Mouse (Mus musculus) T-helper 1 cell (primary cell): ENCODE measurements around the gene Gm4791.

ENCODE experiments used
- in situ Hi-C: fragments of 300-600 bp; cut with MboI, MseI; formaldehyde crosslinking; loops from one replicate; pipeline ENCODE4 v1.15.1; 2025; ENCODE audit warnings: high pct_unique_total_duplicates

Gm4791 gene

DNA sequence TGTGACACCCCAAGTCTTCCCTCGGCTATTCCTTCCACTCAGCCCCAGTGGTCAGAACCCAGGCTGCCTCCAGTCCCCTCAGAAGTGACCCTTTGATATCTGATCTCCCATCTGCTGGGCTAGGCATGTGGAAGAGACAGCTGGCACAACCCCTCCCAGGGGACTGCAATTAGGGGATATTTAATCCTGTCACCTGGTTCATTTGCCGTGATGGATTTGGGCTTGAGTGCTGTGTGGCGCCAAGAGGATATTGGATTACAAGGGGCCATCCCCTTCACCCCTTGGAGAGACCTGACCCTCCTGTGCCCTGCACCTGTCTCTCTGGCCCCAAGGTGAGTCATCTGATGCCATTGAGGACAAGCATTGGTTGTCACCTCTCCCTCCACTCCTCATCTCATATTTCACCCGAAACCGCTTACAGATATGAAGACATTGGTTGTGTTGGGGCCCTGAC is at the start of gene Gm4791:
Gene Gm4791, plus strand, starts transcription at position 404 of the 454 bp plus-strand sequence.
- in situ Hi-C loops: no loop called here

DNA sequence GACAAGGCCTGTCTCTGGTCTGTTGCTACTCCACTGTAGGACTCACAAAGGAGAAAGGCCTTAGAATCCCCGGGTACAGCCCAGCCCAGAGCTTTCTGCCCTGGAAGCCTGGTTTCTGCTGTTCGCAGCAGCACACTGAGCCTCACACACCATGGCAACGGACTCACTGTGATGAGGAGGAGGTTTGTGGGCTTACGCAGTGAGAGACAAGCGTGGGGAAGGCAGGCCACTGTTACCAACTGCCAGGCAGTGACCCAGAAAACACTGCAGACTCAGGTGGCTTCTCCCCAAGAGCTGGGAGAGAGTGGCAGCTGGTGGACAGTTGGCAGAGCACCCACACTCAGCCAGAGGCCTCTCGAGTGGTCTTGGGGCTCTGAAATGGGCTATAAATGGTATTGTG is 42.3 kb upstream of the Gm4791 start:
- in situ Hi-C loops: no loop called here

DNA sequence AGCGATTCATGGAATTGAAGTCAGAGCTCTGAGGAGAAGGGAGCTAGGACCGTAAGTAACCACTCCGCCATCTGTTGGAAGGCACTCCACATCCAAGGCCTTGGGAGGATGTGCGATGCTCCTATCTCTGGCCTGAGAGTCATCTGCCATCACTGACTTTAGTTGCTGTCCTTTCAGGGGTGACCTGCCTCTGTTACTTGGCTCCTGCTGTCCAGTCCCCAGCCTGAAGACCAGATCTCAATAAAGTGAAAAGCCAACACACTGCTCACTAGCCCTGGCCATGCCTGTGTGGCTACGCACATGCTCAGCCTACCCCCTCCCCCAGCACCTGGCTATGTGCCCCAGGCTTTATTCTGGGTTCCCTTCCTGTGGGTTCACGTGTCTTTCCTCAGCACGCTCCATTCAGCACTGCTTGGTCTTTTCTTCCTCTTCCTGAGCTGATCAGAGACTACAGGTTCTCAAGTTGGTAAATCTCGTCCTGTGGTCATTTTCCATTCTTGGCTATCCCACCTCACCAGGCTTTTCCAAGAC is 41.1 kb upstream of the Gm4791 start:
- in situ Hi-C loops: no loop called here

DNA sequence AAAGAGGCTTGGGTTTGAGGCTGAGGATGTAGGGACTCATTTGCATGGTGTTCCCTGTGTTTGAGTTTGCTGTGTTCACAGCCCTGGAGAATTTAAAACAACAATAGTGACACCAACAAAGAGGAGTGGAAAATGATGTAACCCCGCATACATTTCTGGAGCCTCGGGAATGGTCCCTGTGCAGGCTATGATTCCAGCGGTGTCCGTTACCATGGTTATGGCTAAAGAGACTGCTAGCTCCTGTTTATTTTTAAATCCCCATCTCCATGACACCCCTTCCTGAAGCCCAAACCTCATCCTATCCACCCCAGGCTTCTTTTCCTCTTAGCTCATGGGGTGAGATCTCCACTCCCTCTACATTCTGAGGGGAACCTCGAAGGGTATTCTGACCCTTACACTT is 32.5 kb upstream of the Gm4791 start:
- in situ Hi-C loops: loop anchor here (10.0 kb wide), 1 partner anchor 1599 kb away; no protein-coding TSS in a partner anchor

DNA sequence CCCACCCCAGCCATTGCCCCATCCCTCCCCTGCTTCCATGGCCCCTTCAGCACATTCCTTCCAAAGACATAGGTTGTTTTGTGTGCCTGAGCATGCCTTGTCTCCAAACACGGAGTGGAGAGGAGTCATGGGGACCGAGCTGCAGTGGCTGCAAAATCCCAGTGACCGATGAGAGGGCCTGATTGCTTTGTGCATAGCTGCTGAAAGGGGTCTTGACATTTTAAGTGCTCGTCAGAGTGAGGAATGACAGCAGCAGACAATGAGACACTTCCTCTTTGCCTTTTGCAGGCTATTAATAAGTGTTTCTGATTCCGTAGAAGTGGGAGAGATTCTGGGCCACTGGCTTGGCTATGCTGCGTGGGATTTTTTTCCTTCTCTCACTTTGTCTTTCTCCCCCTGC is 29.6 kb upstream of the Gm4791 start:
- in situ Hi-C loops: loop anchor here (10.0 kb wide), 1 partner anchor 1596 kb away; no protein-coding TSS in a partner anchor

DNA sequence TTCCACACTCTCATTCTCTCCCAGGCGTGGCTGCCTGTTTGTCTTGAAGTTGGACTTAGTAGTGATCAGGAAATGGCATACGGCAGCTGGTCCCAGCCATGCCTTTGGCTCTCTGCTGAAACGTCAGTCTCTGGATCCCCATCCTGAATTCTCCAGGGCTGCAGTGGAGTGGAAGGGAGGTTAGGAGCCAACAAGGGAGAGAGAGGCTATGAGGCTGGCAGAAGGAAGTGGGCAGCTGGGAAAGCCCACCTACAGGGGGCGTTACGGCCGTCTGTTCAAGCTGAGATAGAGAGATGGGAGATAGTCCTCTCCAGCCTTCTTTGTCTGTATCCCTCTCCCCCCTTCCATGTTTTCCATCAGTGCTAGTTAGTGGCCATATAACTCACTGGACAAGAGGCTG is 29.1 kb upstream of the Gm4791 start:
- in situ Hi-C loops: loop anchor here (10.0 kb wide), 1 partner anchor 1595 kb away; no protein-coding TSS in a partner anchor

DNA sequence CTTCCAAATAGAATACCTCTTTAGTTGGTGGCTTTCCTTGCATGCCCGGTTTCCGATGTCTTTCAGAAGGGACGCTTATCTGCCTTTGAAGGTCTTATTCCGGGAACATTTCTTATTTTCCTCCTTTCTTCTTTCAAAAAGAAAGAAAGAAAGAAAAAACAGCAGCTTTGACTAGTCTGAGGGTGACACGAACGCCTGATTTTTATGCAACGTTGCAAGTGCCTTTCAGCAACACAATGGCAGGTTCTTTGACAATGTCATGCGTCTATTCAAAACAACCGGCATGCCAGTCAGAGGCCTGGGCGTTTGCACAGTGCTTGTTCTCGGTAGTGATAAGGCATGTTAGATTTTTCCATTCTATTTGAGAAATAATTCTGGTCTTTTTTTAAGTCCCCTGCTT is 19.7 kb upstream of the Gm4791 start:
- in situ Hi-C loops: no loop called here

DNA sequence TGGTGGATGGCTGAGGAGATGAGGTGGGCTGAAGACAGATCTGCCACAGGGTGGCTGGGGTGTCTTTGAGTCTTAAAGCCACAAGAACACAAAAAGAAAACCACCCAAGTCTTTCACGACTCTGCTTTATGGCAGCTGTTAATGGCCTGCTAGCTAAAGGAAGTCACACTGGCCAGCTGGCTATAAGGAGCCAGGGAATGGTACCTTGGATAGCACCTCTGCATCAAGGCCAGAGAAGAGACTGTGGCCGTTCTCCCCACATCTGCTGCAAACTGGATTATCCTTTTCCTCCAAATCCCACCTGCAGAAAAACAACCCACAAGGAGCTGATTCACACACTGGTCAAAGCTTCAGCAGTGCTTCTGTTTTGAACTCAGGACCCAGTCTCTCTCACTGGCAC is 18.4 kb upstream of the Gm4791 start:
- in situ Hi-C loops: no loop called here

DNA sequence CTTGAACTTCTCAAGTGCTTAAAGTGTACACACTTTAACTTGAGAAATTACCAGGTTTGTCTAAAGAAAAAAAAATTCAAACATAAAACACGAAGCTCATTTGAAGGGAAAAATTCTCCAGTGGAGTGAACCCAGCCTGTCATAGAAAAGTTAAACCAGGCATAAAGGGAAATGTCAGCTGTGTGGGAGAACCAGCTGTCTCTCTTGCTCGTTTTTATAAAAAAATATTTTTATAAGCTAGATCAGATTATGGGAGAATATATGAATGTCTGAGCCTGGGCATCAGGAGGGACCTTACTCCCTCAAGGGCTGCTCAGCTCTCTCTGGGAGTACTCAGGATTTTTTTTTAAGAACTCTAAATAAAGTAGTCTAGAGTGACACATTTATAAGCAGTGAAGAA is 15.1 kb upstream of the Gm4791 start:
- in situ Hi-C loops: no loop called here

DNA sequence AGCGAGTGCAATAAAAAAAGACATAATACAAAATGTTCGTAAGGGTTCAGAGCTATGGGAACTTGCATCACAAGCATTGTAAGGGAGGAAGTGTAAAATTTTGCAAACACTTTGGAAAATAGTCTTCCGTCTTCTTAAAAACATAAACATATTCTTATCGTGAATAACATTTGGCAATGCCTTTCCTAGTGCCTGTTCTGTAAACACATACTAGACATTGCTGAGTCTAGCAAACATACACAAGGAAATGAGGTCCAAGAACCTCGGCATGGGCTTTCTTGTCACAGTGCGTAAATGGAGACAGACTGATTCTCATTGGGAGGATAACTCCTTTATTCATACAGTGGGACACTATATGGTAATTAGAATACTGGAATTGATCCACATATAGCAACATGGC is 43.0 kb downstream of the Gm4791 start:
- in situ Hi-C loops: no loop called here
